Mouse (Mus musculus) lung, postnatal 4 days (tissue): ENCODE measurements around the gene Hp.

Source experiments
- DNase-seq, 2 experiments: peaks; one replicate each; pipeline ENCODE4 v3.0.0; 2021

Gene Hp

GRCm38 (mm10) chr8:109578900-109579301 lies at the start of gene Hp:
Gene Hp (minus strand): TSS chr8:109579172.
- DNase-seq: peak; percentile 42 to 47

- DNase-seq: no peak
Observed at GRCm38 (mm10) chr8:109628638-109629037, 49.7 kb upstream of the Hp start.

- no peak for DNase-seq
Observed at GRCm38 (mm10) chr8:109615569-109615968, 36.6 kb upstream of the Hp start.

GRCm38 (mm10) chr8:109614243-109615210 lies 35.6 kb upstream of the Hp start, which contains the start of gene Pkd1l3:
Gene Pkd1l3 (plus strand): TSS chr8:109614517.
- peak in 1 of 2 experiments; percentile 16 for DNase-seq

DNA sequence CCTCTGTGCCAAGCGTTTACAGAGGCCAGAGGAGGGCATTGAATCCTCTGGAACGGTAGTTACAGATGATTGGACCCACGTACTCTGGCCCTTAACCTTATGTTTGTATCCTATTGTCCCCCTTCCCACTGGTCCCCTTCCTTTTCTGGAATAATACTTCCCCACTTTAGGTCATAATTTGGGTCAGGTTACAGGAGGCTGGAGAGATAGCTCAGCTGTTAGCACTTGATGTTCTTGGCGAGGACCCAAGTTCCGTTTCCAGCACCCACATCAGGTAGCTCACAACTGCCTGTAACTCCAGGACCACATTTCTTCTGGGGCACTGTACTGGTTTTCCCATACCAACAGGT lies 30.2 kb upstream of the Hp start:
- peak; percentile 17 to 26 for DNase-seq

DNA sequence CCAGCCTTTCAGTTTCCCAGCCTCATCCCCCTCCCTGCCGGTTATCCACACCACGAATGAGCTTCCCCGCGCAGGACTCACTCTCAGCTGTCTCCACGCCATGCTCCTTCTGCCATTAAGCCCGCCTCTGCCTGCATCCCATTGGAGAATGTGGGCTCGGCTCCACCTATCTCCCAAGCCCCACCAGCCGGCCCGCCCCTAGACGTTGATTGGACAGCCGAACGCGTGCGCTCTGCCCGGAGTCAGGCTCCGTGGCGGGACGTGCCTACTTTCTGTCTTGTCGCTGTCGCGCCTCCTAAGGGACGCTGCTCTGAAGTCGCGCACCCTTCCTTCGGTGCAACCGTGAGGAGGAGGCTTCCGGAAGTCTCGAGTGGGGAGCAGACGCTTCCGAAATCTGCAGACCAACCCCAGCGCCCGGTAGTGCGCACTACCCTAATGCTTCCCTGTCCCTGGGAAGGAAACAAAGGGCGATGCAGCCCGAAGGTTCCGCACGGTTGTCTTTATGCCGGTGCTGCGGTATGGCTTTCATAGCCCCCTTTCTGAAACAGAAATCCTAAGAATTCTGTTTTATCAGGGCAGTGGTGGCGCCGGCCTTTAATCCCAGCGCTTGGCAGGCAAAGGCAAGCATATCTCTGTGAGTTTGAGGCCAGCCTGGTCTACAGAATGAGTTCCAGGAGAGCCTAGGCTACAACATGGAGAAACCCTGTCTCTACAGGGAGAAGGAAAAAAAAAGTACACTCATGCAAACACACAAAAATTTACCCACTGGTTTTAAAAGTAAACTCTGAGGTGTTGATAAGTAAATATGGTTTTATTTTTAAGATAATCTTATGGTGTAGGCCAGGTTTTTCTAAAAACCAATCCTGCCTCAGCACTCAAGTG lies 29.5 kb upstream of the Hp start, which contains the start of gene Dhodh:
Dhodh (minus strand) TSS at position 403 of the 882 bp plus-strand sequence.
- peak; percentile 97 to 98 for DNase-seq

GRCm38 (mm10) chr8:109607650-109608049 lies 28.7 kb upstream of the Hp start:
- no peak for DNase-seq

- DNase-seq: no peak
Observed at GRCm38 (mm10) chr8:109606725-109607124, 27.8 kb upstream of the Hp start.

DNA sequence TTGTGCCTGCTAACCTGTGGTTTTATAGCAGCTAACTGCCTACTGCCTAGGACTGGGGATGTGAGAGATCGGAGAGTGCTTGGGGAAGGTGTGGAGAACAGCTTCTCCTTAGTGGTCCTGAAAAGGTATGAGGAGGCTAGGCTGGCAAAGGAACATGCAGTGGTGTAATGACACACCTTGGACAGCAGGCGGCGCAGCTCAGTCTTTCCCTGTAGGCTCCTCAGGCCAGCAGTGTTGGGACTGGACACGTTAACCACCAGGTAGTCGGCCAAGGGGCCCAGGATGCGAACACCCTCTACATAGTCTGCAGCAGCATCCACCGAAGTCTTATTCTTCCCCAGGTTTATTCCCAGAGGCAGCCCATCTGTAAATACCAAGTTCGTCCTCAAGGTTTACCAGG lies 16.9 kb upstream of the Hp start:
- DNase-seq: peak; percentile 61 to 70

DNA sequence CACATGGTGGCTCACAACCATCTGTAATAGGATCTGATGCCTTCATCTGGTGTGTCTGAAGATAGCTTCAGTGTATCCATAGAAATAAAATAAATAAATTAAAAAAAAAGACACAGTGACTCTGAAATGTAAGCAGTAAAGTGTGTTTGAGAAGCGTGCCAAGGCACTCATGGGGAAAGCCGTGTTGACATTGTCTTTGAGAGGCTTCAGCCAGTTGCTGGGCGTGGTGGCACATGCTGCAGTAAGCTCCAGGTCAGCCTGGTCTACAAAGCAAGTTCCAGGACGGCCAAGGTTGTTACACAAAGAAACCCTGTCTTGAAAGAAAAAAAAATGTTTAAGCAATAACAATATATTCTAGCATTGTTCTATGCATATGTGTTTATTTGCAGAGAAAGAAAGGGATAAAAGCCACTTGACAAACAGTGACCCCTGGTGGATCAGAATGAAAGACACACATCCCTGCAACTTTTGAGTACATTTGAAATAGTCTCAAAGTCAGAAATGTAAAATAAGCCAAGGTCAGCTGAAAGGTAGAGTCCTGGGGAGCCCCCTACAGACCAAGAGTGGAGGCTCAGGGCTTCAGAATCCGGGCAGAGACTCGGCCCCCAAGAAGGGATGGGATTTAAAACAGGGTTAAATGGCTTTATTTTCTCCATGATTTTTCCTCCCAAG lies 14.3 kb upstream of the Hp start:
- peak; percentile 47 to 65 for DNase-seq

GRCm38 (mm10) chr8:109592164-109592563 lies 13.2 kb upstream of the Hp start:
- DNase-seq: peak in 1 of 2 experiments; percentile 12

DNA sequence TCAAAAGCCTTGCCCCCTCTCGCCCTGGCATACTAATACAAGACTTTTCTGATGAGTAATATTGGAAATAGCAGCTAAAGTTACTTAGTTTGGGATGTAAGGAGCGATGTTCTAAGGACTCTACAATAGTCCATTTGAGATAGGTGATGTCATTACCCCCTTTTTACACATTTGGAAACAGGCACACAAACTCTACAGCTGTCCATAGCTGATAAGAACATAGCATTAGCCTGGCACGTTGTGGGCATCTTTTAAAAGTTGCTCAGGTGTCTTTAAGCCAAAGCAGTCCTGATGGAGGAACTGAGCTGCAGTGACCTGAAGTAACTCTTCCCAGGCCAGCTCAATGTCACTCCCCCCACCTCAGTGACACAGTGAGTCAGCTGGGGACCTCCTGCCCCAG lies 12.4 kb upstream of the Hp start:
- peak in 1 of 2 experiments; percentile 9 for DNase-seq

DNA sequence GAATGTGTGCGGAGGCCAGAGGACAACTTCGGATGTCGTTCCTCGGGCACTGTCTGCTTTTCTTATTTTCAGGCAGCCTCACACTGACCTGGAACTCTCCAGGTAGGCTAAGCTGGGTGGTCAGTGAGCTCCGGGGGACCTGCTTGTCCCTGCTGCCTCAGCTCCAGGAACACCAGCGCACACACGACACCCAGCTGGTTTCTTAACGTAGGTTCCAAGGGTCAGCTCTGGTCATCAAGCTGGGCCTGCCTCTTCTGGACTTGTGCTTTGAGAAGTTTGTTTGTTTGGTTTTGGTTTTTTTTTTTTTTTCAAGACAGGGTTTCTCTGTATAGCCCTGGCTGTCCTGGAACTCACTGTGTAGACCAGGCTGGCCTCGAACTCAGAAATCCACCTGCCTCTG lies 11.9 kb upstream of the Hp start:
- DNase-seq: no peak

- peak; percentile 78 to 85 for DNase-seq
Observed at GRCm38 (mm10) chr8:109586972-109587504, 8.1 kb upstream of the Hp start.

DNA sequence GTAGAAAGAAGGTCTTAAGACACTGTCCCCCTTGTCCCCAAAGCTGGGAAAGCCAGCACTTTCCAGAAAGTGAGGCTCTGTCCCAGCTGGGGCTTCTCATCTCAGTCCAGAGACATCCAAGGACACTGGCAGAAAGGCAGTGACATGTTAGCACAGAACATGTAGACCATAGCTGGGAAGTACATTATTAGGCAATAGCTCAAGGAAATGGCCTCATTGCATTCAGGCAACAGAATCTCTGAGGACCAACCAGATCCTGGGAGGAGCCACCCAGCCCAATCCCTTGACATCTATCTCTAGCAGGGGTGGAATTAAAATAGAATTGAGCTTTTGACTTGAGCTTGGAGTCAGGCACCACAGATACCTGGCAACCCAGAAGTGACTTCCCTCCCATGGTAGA lies 6.7 kb upstream of the Hp start:
- DNase-seq: no peak

GRCm38 (mm10) chr8:109584830-109585229 lies 5.9 kb upstream of the Hp start:
- DNase-seq: no peak

GRCm38 (mm10) chr8:109584293-109584692 lies 5.3 kb upstream of the Hp start:
- no peak for DNase-seq

GRCm38 (mm10) chr8:109576311-109576710 lies 2.7 kb downstream of the Hp start:
- no peak for DNase-seq

- no peak for DNase-seq
Observed at GRCm38 (mm10) chr8:109571139-109571538, 7.8 kb downstream of the Hp start.

GRCm38 (mm10) chr8:109565498-109566333 lies 13.3 kb downstream of the Hp start, which contains the start of the genes Dhx38 and Txnl4b:
Gene Dhx38 (minus strand): TSS chr8:109565861.
Gene Txnl4b (plus strand): TSS chr8:109565892.
- peak; percentile 99 for DNase-seq

GRCm38 (mm10) chr8:109564766-109565165 lies 14.2 kb downstream of the Hp start:
- no peak for DNase-seq
